Mouse (Mus musculus): Measurements from ENCODE around the gene Exosc5. TPM values are rescaled to one million over a fixed set of nuclear protein-coding genes. Genes with fewer than 3 reads are reported as not detected.

The Exosc5 gene
- polyA plus RNA-seq, 1 experiment from 2014 or later: 79.7 TPM

GRCm38 (mm10) chr7:25649839-25650238, 9.1 kb upstream of the Exosc5 start:
- no peaks in the 10 kb centered on the region for H3K36me3 ChIP-seq (ENCODE audit: insufficient read depth)
- WGBS: 67% methylated on average over 5 of the region's 5 CpGs
- no peak overlapping the region for H3K27ac ChIP-seq (ENCODE audit: low read depth)
- no peaks in the 10 kb centered on the region for H3K4me1 ChIP-seq (ENCODE audit: insufficient read depth)
- H3K4me3 ChIP-seq (ENCODE audit: low read depth, low read length): no peak overlapping the region
- DNase-seq (no peak), ATAC-seq (ENCODE audit: insufficient read depth) (no peak)
- no peaks in the 10 kb centered on the region for H3K27me3 ChIP-seq (ENCODE audit: insufficient read depth, low read length)
- H3K9ac ChIP-seq: no peak overlapping the region
- H3K9me3 ChIP-seq (ENCODE audit: low read depth, low read length): no peaks in the 10 kb centered on the region
- TF ChIP-seq CTCF (IDR thresholded peaks at IDR 0.05; ENCODE audit: low read depth): no peak
- H3K4me2 ChIP-seq: no peak overlapping the region

GRCm38 (mm10) chr7:25651281-25651680, 7.7 kb upstream of the Exosc5 start:
- Histone ChIP-seq H3K27ac (ENCODE audit: low read depth) (no peak overlapping the region), H3K9ac (no peak overlapping the region), H3K27me3 (ENCODE audit: insufficient read depth, low read length) (no peaks in the 10 kb centered on the region), H3K9me3 (ENCODE audit: low read depth, low read length) (no peaks in the 10 kb centered on the region), H3K4me1 (ENCODE audit: insufficient read depth) (no peaks in the 10 kb centered on the region), H3K36me3 (ENCODE audit: insufficient read depth) (no peaks in the 10 kb centered on the region), H3K4me2 (no peak overlapping the region), H3K4me3 (ENCODE audit: low read depth, low read length) (no peak overlapping the region)
- 89% methylated on average over 8 of the region's 8 CpGs for WGBS
- no peak for TF ChIP-seq CTCF (IDR thresholded peaks at IDR 0.05; ENCODE audit: low read depth)
- DNase-seq: no peak
- no peak for ATAC-seq (ENCODE audit: insufficient read depth)

GRCm38 (mm10) chr7:25652244-25652759, 6.7 kb upstream of the Exosc5 start:
- TF ChIP-seq CTCF (IDR thresholded peaks at IDR 0.05; ENCODE audit: low read depth): no peak
- Histone ChIP-seq H3K9ac (no peak overlapping the region), H3K9me3 (ENCODE audit: low read depth, low read length) (no peaks in the 10 kb centered on the region), H3K4me3 (ENCODE audit: low read depth, low read length) (no peak overlapping the region), H3K4me1 (ENCODE audit: insufficient read depth) (no peaks in the 10 kb centered on the region), H3K36me3 (ENCODE audit: insufficient read depth) (no peaks in the 10 kb centered on the region), H3K27me3 (ENCODE audit: insufficient read depth, low read length) (no peaks in the 10 kb centered on the region), H3K27ac (ENCODE audit: low read depth) (no peak overlapping the region), H3K4me2 (no peak overlapping the region)
- no peak for DNase-seq
- ATAC-seq (ENCODE audit: insufficient read depth): no peak
- 65% methylated on average over 12 of the region's 12 CpGs for WGBS

DNA sequence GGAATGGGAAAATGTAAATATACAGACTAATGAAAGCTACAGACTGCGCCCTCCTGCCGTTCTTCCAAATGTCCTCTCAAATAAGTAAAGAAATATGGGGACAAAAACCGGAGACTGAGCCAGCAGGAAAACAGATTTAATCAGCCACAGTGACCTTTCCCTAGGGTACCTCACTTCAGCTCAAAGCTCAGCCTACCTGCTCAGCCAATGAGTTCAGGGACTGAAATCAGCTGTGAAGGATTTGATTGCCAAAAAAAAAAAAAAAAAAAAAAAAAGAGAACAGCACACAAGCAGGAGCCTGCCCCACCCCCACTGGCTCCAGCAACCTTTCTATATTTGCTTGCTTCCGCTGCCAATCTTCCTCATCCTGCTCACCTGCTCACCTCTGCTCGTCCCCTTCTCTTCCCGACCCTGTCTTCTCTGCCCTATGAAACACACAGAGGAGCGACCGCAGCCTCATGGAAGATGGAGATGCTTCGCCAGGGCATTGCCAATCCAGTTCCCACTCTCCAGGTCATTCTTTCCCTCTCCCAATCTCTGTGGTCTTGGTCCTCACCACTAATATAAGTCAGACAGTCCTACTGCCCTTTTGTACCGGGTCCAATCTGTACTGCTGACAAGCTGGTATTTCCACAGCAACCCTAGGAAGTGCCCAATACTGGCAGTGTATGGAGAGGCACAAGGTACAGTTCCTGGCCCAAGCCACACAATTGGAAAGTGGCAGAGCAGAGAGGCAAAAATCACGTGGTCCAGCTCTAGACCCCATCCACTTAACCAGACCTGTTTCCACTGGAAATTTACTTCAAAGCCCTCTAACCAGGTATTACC, 3.1 kb upstream of the Exosc5 start:
- Histone ChIP-seq H3K36me3 (ENCODE audit: insufficient read depth) (no peaks in the 10 kb centered on the region), H3K27me3 (ENCODE audit: insufficient read depth, low read length) (no peaks in the 10 kb centered on the region), H3K9ac (no peak overlapping the region), H3K4me2 (no peak overlapping the region), H3K27ac (ENCODE audit: low read depth) (no peak overlapping the region), H3K9me3 (ENCODE audit: low read depth, low read length) (no peaks in the 10 kb centered on the region), H3K4me1 (ENCODE audit: insufficient read depth) (0 out of 2 replicates have a peak, but pooled peaks cover 6% of the 10 kb centered on the region), H3K4me3 (ENCODE audit: low read depth, low read length) (no peak overlapping the region)
- DNase-seq (no peak), ATAC-seq (ENCODE audit: insufficient read depth) (no peak)
- 72% methylated on average over 11 of the region's 11 CpGs for WGBS
- TF ChIP-seq CTCF (IDR thresholded peaks at IDR 0.05; ENCODE audit: low read depth): no peak

GRCm38 (mm10) chr7:25657785-25658184, 1.2 kb upstream of the Exosc5 start:
- Histone ChIP-seq H3K36me3 (ENCODE audit: insufficient read depth) (peaks cover 14% of the 10 kb centered on the region; the same call in 1 of the 2 replicates), H3K4me1 (ENCODE audit: insufficient read depth) (0 out of 2 replicates have a peak, but pooled peaks cover 6% of the 10 kb centered on the region), H3K9me3 (ENCODE audit: low read depth, low read length) (no peaks in the 10 kb centered on the region), H3K4me2 (peak overlapping the region; percentile 66), H3K9ac (peak overlapping the region; percentile 63), H3K27ac (ENCODE audit: low read depth) (no peak overlapping the region), H3K27me3 (ENCODE audit: insufficient read depth, low read length) (no peaks in the 10 kb centered on the region), H3K4me3 (ENCODE audit: low read depth, low read length) (peak overlapping the region; percentile 62)
- DNase-seq (peak; percentile 14), ATAC-seq (ENCODE audit: insufficient read depth) (no peak)
- TF ChIP-seq CTCF (IDR thresholded peaks at IDR 0.05; ENCODE audit: low read depth): no peak
- WGBS: 24% methylated on average over 10 of the region's 10 CpGs

GRCm38 (mm10) chr7:25666381-25666780, 7.4 kb downstream of the Exosc5 start:
- Histone ChIP-seq H3K4me1 (ENCODE audit: insufficient read depth) (no peaks in the 10 kb centered on the region), H3K36me3 (ENCODE audit: insufficient read depth) (peaks cover 66% of the 10 kb centered on the region), H3K9ac (no peak overlapping the region), H3K27ac (ENCODE audit: low read depth) (no peak overlapping the region), H3K9me3 (ENCODE audit: low read depth, low read length) (no peaks in the 10 kb centered on the region), H3K4me3 (ENCODE audit: low read depth, low read length) (no peak overlapping the region), H3K4me2 (no peak overlapping the region), H3K27me3 (ENCODE audit: insufficient read depth, low read length) (no peaks in the 10 kb centered on the region)
- no peak for ATAC-seq (ENCODE audit: insufficient read depth)
- TF ChIP-seq CTCF (IDR thresholded peaks at IDR 0.05; ENCODE audit: low read depth): no peak
- 94% methylated on average over 8 of the region's 8 CpGs for WGBS
- no peak for DNase-seq

GRCm38 (mm10) chr7:25669158-25669557, 10.2 kb downstream of the Exosc5 start:
- Histone ChIP-seq H3K9me3 (ENCODE audit: low read depth, low read length) (no peaks in the 10 kb centered on the region), H3K4me3 (ENCODE audit: low read depth, low read length) (no peak overlapping the region), H3K36me3 (ENCODE audit: insufficient read depth) (peaks cover 44% of the 10 kb centered on the region), H3K9ac (no peak overlapping the region), H3K27me3 (ENCODE audit: insufficient read depth, low read length) (peaks cover 10% of the 10 kb centered on the region; the same call in 1 of the 2 replicates), H3K4me1 (ENCODE audit: insufficient read depth) (no peaks in the 10 kb centered on the region), H3K4me2 (no peak overlapping the region), H3K27ac (ENCODE audit: low read depth) (no peak overlapping the region)
- DNase-seq (no peak), ATAC-seq (ENCODE audit: insufficient read depth) (no peak)
- no peak for TF ChIP-seq CTCF (IDR thresholded peaks at IDR 0.05; ENCODE audit: low read depth)
- 85% methylated on average over 10 of the region's 10 CpGs for WGBS
